Mouse (Mus musculus) limb, embryonic 13.5 days (tissue): ENCODE measurements at regions not wholly inside any gene's neighbourhood (a gene's known extent, or its start where the extent isn't known, plus 50 kb on each side); places are given as distances from the start of the nearest gene placed in this dataset.
A peak's percentile ranks its signal among the peaks of the same experiment; 100 is the strongest.

ENCODE experiments used
- ATAC-seq: fragments of 200-750 bp; cut with Nextera tagmentation; 2 replicates; pipeline ENCODE4 v1.8.0; 2017; ENCODE audit warnings: low read depth, moderate number of reproducible peaks, moderate TSS enrichment; ENCODE audit not compliant: low FRiP score
- H3K27ac ChIP-seq: fragments of 300-500 bp; sonication (generic); 2 replicates; pipeline ENCODE4 v1.5.1; 2015; ENCODE audit warnings: inconsistent platforms, mild to moderate bottlenecking, moderate library complexity
- H3K27me3 ChIP-seq: fragments of 300-500 bp; sonication (generic); 2 replicates; pipeline ENCODE4 v1.6.1; 2015; ENCODE audit warnings: mild to moderate bottlenecking, inconsistent platforms
- H3K36me3 ChIP-seq: fragments of 300-500 bp; sonication (generic); 2 replicates; pipeline ENCODE4 v1.6.1; 2015; ENCODE audit warnings: inconsistent platforms, mild to moderate bottlenecking, moderate library complexity
- H3K4me1 ChIP-seq: fragments of 300-500 bp; sonication (generic); 2 replicates; pipeline ENCODE4 v1.6.1; 2015; ENCODE audit warnings: inconsistent platforms
- H3K4me2 ChIP-seq: fragments of 300-500 bp; sonication (generic); replicated peaks from 2 replicates; pipeline ENCODE4 v1.6.1; 2015; ENCODE audit warnings: inconsistent platforms, mild to moderate bottlenecking, moderate library complexity
- H3K4me3 ChIP-seq: fragments of 300-500 bp; sonication (generic); 2 replicates; pipeline ENCODE4 v1.5.1; 2015; ENCODE audit warnings: moderate library complexity, mild to moderate bottlenecking, inconsistent platforms
- H3K9ac ChIP-seq: fragments of 300-500 bp; sonication (generic); 2 replicates; pipeline ENCODE4 v1.6.1; 2015; ENCODE audit warnings: mild to moderate bottlenecking, inconsistent platforms
- H3K9me3 ChIP-seq: fragments of 300-500 bp; sonication (generic); 2 replicates; pipeline ENCODE4 v1.6.1; 2016; ENCODE audit warnings: inconsistent platforms
- WGBS: fragments of 180-500 bp; shearing (Covaris S2); methylation state at CpG from one replicate; pipeline ENCODE4 v1.1.7; 2015; 5-methylcytosine and 5-hydroxymethylcytosine counted together

DNA sequence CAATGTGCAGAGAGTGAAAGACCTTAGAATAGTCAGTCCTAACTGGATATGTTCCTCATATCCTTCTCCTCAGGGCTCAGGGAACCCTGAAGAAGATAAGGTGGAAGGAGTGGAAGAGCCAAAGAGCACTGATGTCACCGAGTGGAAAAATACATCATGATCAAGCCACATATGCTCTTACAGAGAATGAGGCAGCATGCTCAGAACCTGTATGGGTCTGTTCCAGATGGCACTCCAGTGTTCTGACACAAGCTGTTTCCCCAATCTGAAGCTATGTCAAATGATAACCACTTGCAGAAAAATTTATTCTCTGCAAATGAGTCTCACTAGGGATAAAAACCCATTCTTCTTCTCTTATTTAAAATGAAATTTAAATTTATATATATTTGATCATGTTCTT, 572.6 kb upstream of the Robo2 start:
- no peaks in the 10 kb centered on the region for H3K36me3 ChIP-seq
- H3K9ac ChIP-seq, result no peak overlapping the region
- no peak overlapping the region for H3K27ac ChIP-seq
- ATAC-seq, result no peak
- 93% methylated on average over 1 of the region's 1 CpGs for WGBS
- H3K27me3 ChIP-seq, result no peaks in the 10 kb centered on the region
- no peak overlapping the region for H3K4me3 ChIP-seq
- H3K4me2 ChIP-seq, result no peak overlapping the region
- no peaks in the 10 kb centered on the region for H3K4me1 ChIP-seq
- H3K9me3 ChIP-seq, result no peaks in the 10 kb centered on the region

DNA sequence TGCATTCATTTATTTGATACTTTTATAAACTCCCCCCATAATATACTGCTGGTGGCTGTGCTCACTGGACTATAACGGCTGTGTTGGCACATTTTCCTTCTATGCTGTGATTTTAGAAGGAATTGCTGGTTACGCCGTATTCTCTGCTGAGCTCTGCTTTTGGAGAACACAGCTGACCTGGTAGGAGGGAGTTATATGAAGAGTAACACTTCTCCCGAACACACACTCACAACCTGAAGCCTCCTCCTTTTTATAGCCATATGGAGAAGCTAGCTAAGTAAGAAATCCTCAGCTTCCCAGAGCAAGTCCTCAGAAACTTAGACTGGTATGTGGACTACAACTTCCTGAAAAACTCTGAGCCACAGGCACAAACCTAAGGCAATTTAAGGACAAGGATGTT, 554.5 kb upstream of the Robo2 start:
- Histone ChIP-seq H3K4me3 (no peak overlapping the region), H3K4me2 (no peak overlapping the region), H3K27me3 (no peaks in the 10 kb centered on the region), H3K9ac (no peak overlapping the region), H3K27ac (no peak overlapping the region), H3K36me3 (no peaks in the 10 kb centered on the region), H3K9me3 (no peaks in the 10 kb centered on the region), H3K4me1 (peaks cover 5% of the 10 kb centered on the region; the same call in 1 of the 2 replicates)
- WGBS, result 68% methylated on average over 4 of the region's 4 CpGs
- ATAC-seq, result no peak

DNA sequence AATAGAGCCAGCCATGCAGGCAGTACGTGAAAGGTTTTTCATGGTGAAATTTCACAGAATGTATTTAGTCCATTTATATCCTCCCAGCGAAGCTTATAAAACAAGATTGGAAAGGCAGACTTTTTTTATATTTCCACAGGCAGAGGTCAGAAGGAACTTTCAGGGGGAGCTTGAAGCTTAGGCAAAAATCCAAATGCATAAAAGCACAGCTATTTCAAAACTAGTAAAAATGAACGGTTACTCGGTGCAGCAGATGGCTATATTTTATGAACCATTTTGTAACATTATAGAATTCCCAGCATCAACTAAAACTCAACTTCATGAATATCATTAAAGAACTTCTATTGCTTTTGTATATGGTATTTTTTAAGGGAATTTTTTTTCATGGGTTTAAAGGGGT, 518.1 kb upstream of the Robo2 start:
- H3K4me2 ChIP-seq, result peak overlapping the region; percentile 21; the same call in 1 of the 2 replicates
- WGBS, result 17% methylated on average over 4 of the region's 4 CpGs

DNA sequence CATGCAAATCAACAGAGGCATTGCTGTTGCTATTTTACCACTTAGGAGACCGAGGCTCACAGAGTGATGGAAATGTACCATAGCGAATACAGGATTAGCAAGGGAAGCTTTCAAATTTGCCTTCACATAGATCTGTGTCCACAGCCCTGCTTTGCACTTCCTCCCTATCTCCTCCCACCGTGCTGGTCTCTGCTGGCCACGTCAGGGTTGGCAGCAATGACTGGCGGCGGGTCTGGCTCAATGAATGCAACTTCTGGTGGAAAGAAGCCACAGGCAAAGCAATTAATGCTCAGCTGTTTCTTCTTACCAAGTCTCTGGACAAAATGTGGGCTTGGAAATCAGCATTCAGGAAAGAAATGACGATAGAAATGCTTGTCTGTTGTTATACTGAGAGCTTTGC, 489.2 kb upstream of the Robo2 start:
- ATAC-seq, result no peak

More for the DNA sequence above, 518.1 kb upstream of the Robo2 start:
- peak; percentile 83 for ATAC-seq
- Histone ChIP-seq H3K36me3 (no peaks in the 10 kb centered on the region), H3K4me3 (no peak overlapping the region), H3K27me3 (0 out of 2 replicates have a peak, but pooled peaks cover 2% of the 10 kb centered on the region), H3K9ac (no peak overlapping the region), H3K9me3 (no peaks in the 10 kb centered on the region), H3K4me1 (peaks cover 17% of the 10 kb centered on the region), H3K27ac (no peak overlapping the region)

DNA sequence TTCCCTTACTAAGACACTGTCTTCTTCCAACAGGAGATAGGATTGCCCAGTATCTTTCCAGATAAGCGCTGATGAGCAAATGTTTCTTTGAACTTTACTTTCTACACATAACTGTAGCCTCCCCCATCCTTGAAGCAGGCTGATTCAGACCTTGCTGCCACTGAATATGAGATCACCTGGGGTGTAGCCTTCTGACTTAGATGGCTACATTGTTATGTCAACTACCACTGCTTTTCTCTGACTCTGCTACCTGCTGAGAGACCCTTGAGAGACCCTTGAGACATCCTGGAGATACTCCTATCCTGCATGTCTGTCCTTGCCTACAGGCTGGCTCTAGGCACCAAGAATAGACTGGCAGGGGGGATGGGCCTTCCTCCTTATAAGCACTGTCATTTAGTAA, 476.1 kb upstream of the Robo2 start:
- H3K27me3 ChIP-seq, result no peaks in the 10 kb centered on the region
- H3K4me2 ChIP-seq, result no peak overlapping the region
- WGBS, result 38% methylated on average over 1 of the region's 1 CpGs
- no peaks in the 10 kb centered on the region for H3K36me3 ChIP-seq
- no peak overlapping the region for H3K27ac ChIP-seq
- no peak overlapping the region for H3K4me3 ChIP-seq
- H3K9ac ChIP-seq, result no peak overlapping the region
- H3K9me3 ChIP-seq, result no peaks in the 10 kb centered on the region
- ATAC-seq, result no peak
- 0 out of 2 replicates have a peak, but pooled peaks cover 3% of the 10 kb centered on the region for H3K4me1 ChIP-seq

More for the DNA sequence above, 489.2 kb upstream of the Robo2 start:
- WGBS, result 49% methylated on average over 7 of the region's 7 CpGs
- Histone ChIP-seq H3K4me2 (peak overlapping the region; percentile 3; the same call in 1 of the 2 replicates), H3K9me3 (no peaks in the 10 kb centered on the region), H3K27ac (no peak overlapping the region), H3K9ac (no peak overlapping the region), H3K4me1 (no peaks in the 10 kb centered on the region), H3K27me3 (no peaks in the 10 kb centered on the region), H3K4me3 (no peak overlapping the region), H3K36me3 (no peaks in the 10 kb centered on the region)

DNA sequence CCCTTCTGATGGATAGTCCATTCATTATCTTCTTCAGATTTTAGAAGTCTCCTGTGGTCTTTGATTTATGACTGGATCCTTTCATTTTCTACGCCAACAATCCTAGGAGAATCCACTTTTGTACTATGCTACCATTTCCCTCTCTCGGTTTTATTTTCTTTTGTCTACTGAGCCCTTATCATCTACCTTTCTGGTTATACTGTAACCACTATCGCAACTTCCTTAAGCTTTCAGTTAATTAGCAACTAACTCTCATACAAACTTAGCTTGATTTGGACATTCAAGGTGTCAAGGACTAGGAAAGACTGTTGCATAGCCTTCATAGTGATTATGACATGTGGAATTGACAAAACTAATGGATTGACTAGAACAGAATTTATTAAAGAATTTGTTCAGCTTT, 467.0 kb upstream of the Robo2 start:
- H3K9ac ChIP-seq, result no peak overlapping the region
- no peak overlapping the region for H3K27ac ChIP-seq
- no peaks in the 10 kb centered on the region for H3K4me1 ChIP-seq
- H3K4me3 ChIP-seq, result no peak overlapping the region
- WGBS, result 86% methylated on average over 3 of the region's 3 CpGs
- ATAC-seq, result no peak
- no peaks in the 10 kb centered on the region for H3K27me3 ChIP-seq
- no peaks in the 10 kb centered on the region for H3K36me3 ChIP-seq
- no peak overlapping the region for H3K4me2 ChIP-seq
- H3K9me3 ChIP-seq, result no peaks in the 10 kb centered on the region

DNA sequence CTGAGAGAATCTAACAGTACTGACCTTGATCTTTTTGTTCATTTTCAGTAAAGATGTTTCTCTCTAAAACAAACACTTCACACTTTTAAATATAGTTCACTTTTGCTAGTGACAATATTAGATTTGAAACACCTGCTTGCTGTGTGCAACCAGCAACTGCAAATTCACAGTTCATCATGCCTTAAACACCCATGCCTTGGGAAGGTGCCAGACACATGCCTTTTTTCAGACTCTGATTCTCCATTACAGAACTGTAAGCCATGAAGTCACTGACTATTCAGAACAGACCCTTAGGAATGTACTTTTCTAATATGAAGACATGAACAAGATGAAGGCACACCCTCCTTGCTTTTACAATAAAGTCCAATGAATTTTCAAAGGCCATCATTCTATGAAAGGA, 462.1 kb upstream of the Robo2 start:
- H3K4me3 ChIP-seq, result no peak overlapping the region
- no peak overlapping the region for H3K4me2 ChIP-seq
- no peak overlapping the region for H3K27ac ChIP-seq
- no peaks in the 10 kb centered on the region for H3K4me1 ChIP-seq
- no peaks in the 10 kb centered on the region for H3K9me3 ChIP-seq
- no peak overlapping the region for H3K9ac ChIP-seq
- no peaks in the 10 kb centered on the region for H3K36me3 ChIP-seq
- H3K27me3 ChIP-seq, result no peaks in the 10 kb centered on the region
- no peak for ATAC-seq

DNA sequence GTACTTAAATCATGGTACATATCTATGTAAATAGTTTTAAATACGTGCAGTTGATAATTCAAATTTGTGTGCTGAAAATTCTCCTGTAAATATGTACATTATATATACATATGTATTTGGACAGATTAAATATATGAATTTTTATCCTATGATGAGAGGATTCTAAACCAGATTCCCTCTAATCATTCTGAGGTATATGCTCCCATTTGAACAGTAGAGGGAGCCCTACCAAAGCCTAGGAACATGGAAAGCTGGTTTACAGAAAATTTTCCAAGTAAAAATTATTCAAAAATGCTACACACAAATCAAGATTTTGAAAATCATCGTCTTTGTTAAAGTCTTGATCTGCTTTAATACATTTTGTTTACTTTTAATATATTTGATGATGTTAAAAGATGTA, 446.1 kb upstream of the Robo2 start:
- H3K27me3 ChIP-seq, result no peaks in the 10 kb centered on the region
- H3K4me1 ChIP-seq, result no peaks in the 10 kb centered on the region
- no peaks in the 10 kb centered on the region for H3K36me3 ChIP-seq
- ATAC-seq, result no peak
- H3K9ac ChIP-seq, result no peak overlapping the region
- 24% methylated on average over 2 of the region's 2 CpGs for WGBS
- no peak overlapping the region for H3K4me2 ChIP-seq
- no peaks in the 10 kb centered on the region for H3K9me3 ChIP-seq
- H3K27ac ChIP-seq, result no peak overlapping the region
- H3K4me3 ChIP-seq, result no peak overlapping the region

DNA sequence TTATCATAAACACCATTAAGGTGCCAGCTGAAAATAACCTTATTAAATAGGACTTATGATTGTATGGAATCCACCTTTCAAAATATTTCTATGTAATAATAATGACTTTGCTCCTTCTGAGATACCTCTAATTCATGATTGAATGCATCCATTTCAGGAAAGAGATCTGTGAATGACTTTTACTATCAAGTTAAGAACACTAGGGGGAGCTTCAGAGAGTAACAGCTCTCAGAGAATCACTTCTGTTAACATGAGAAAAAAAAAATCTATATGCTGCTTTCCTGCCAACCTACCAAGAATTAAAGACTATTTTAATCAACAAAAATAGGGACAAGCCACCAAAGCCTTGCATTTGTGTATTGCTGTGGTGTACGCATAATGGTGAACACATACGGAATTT, 428.4 kb upstream of the Robo2 start:
- Histone ChIP-seq H3K4me3 (no peak overlapping the region), H3K9ac (no peak overlapping the region), H3K27ac (no peak overlapping the region), H3K27me3 (no peaks in the 10 kb centered on the region), H3K4me1 (no peaks in the 10 kb centered on the region), H3K4me2 (no peak overlapping the region), H3K36me3 (no peaks in the 10 kb centered on the region), H3K9me3 (no peaks in the 10 kb centered on the region)
- ATAC-seq, result no peak
- WGBS, result 91% methylated on average over 2 of the region's 2 CpGs

DNA sequence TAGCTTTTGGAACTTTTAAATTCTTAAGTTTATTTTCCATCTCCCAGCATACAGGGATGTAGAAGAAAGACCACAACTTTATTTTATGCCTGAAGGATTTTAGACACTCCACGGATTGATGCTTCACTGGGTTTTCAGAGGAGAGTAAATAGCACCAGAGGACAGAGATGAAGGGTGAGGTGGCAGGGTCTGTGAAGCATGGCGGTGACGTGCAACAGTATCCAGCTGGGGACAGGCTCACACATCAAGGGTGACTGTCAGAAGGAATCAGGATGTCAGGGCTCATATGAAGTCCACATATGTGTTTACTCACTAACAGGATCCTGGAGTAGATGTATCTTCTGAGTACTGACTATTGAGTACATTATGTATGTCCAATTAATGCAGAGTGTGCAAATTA, 402.8 kb upstream of the Robo2 start:
- no peaks in the 10 kb centered on the region for H3K36me3 ChIP-seq
- no peak overlapping the region for H3K4me3 ChIP-seq
- no peaks in the 10 kb centered on the region for H3K9me3 ChIP-seq
- WGBS, result 74% methylated on average over 3 of the region's 3 CpGs
- H3K9ac ChIP-seq, result no peak overlapping the region
- no peaks in the 10 kb centered on the region for H3K4me1 ChIP-seq
- H3K4me2 ChIP-seq, result no peak overlapping the region
- no peak overlapping the region for H3K27ac ChIP-seq
- no peaks in the 10 kb centered on the region for H3K27me3 ChIP-seq
- no peak for ATAC-seq

DNA sequence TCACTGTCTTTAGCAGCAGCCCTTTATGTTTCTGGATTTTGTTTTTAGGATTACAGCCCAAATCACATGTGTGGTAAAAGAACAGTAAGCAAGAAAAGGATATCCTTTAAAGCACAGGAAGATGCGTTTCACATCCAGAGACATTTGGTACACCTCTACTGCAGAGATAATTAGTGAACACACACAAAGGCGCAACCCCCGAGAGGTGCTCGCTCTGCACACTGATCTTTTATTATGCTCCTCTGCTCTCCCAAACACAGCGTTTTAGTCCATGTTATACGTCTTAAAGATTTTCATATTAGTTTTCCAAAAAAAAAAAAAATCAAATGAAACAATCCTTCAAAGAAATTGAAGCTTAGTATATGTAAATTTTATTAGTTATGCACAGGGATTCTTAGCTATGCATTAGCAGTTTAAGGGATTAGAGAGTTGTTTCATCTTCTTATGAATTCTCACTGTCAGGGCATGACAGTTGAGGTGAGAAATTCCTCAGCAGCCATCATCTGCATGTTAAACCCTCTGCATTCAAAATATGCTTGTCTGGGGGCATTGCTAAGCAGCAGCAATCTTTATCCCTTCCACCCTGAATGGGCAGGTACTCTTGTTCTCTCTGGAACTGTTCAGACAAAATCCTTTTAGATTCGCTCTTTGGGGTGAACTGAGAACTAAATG, 397.7 kb upstream of the Robo2 start:
- no peaks in the 10 kb centered on the region for H3K9me3 ChIP-seq
- H3K9ac ChIP-seq, result no peak overlapping the region
- 64% methylated on average over 7 of the region's 7 CpGs for WGBS
- no peaks in the 10 kb centered on the region for H3K27me3 ChIP-seq
- no peaks in the 10 kb centered on the region for H3K36me3 ChIP-seq
- H3K27ac ChIP-seq, result no peak overlapping the region
- H3K4me1 ChIP-seq, result no peaks in the 10 kb centered on the region
- H3K4me2 ChIP-seq, result no peak overlapping the region
- no peak for ATAC-seq
- no peak overlapping the region for H3K4me3 ChIP-seq

DNA sequence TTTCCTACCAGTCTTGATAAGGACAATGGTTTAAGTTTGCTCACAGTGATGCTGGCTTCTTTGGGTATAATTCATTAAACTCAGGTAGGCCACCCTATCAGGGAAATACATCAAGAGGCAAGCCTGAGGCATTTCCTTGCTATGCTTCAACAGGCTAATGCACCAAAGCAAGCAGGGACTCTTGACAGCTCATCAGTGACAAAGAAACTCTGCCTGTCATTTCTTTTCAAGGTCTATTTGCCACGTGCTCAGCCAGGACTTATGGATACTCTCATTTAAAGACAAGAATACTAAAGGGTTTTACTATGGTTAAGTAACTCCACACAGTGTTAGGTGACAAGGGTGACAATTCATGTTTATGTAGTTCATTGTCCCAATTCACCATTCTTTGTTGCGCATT, 395.1 kb upstream of the Robo2 start:
- Histone ChIP-seq H3K27ac (no peak overlapping the region), H3K9me3 (no peaks in the 10 kb centered on the region), H3K4me3 (no peak overlapping the region), H3K36me3 (no peaks in the 10 kb centered on the region), H3K4me1 (no peaks in the 10 kb centered on the region), H3K4me2 (no peak overlapping the region), H3K9ac (no peak overlapping the region), H3K27me3 (no peaks in the 10 kb centered on the region)
- ATAC-seq, result no peak
- 77% methylated on average over 2 of the region's 2 CpGs for WGBS

DNA sequence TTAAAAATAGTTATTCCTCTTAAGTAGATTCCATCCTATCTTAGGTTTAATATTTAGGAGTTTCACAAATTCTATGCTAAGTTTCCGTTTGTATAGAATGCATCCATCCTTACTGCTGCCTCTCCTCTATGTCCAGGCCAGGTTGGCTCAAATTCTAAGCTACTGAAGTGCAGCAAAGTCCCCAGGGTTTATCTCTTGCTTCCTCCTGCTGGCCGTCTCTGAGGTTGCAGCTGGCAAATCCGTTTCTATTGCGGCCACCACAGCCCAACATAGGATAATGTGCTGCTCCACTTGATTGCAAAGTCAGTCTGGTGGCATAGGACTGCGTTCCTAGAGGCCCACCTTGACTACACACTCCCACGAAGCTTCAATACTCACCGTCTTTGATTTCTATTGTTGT, 389.7 kb upstream of the Robo2 start:
- Histone ChIP-seq H3K4me1 (peaks cover 8% of the 10 kb centered on the region; the same call in 1 of the 2 replicates), H3K4me3 (no peak overlapping the region), H3K36me3 (no peaks in the 10 kb centered on the region), H3K9ac (no peak overlapping the region), H3K4me2 (no peak overlapping the region), H3K27me3 (no peaks in the 10 kb centered on the region), H3K9me3 (no peaks in the 10 kb centered on the region), H3K27ac (no peak overlapping the region)
- WGBS, result 17% methylated on average over 7 of the region's 7 CpGs
- no peak; the same call in 1 of the 2 replicates for ATAC-seq
